Mouse (Mus musculus) left cerebral cortex, adult 2 months (tissue): ENCODE data around the gene Agap3. TPM values are rescaled to one million over a fixed set of nuclear protein-coding genes. Genes with fewer than 3 reads are reported as not detected.

Experiments
- DNase-seq, 2 experiments: peaks; one replicate each; pipeline ENCODE4 v3.0.0; 2021 to 2022; ENCODE audit warnings: low spot score in 2 of 2, mixed read lengths in 1 of 2; ENCODE audit errors: extremely low spot score in 1 of 2
- H3K27ac ChIP-seq: fragments of 200-600 bp; 2 replicates; pipeline ENCODE4 v1.8.1; 2022
- H3K4me3 ChIP-seq: fragments of 200-600 bp; 2 replicates; pipeline ENCODE4 v1.8.1; 2022
- CTCF ChIP-seq: fragments of 200-600 bp; IDR thresholded peaks from 2 replicates; pipeline ENCODE4 v1.8.1; 2022; ENCODE audit warnings: antibody characterized with exemption, mild to moderate bottlenecking, moderate library complexity
- intact Hi-C: fragments of 180-260 bp; cut with DNase I; formaldehyde crosslinking; loops from one replicate; pipeline ENCODE4 v1.15.1; 2025
- total RNA-seq, 2 experiments: library from RNA; stranded (reverse); gene quantifications; 2 replicates each; pipeline ENCODE4 v1.2.3; 2021

Agap3 gene
- total RNA-seq, 2 experiments from 2014 or later = 527 to 560 TPM

GRCm38 (mm10) chr5:24481647-24482046 is 29.7 kb downstream of the Agap3 start:
- TF ChIP-seq CTCF = peak; percentile 65
- intact Hi-C loops = loop anchor here (2.0 to 10.0 kb wide), 4 partner anchors 49 to 217 kb away; partner anchors contain the start of gene Chpf2
- H3K4me3 ChIP-seq = no peak overlapping the region
- peak overlapping the region; percentile 40 for H3K27ac ChIP-seq
- DNase-seq = peak; percentile 55 to 68

GRCm38 (mm10) chr5:24482247-24483079 is 30.5 kb downstream of the Agap3 start:
- no peak for TF ChIP-seq CTCF
- Histone ChIP-seq H3K27ac (no peak overlapping the region; the same call in 1 of the 2 replicates), H3K4me3 (no peak overlapping the region)
- intact Hi-C loops = loop anchor here (2.0 to 10.0 kb wide), 4 partner anchors 48 to 218 kb away; partner anchors contain the start of gene Chpf2
- no peak for DNase-seq

GRCm38 (mm10) chr5:24483326-24483725 is 31.3 kb downstream of the Agap3 start:
- no peak overlapping the region for H3K4me3 ChIP-seq
- peak; percentile 67 to 73 for DNase-seq
- intact Hi-C loops = loop anchor here (2.0 to 10.0 kb wide), 4 partner anchors 47 to 219 kb away; partner anchors contain the start of gene Chpf2

GRCm38 (mm10) chr5:24484963-24485362 is 33.0 kb downstream of the Agap3 start:
- DNase-seq = no peak
- Histone ChIP-seq H3K4me3 (no peak overlapping the region), H3K27ac (peak overlapping the region; percentile 16)
- intact Hi-C loops = loop anchor here (5.0 to 10.0 kb wide), 3 partner anchors 102 to 220 kb away; partner anchors contain the start of gene Chpf2
- TF ChIP-seq CTCF = no peak

More at GRCm38 (mm10) chr5:24483326-24483725, 31.3 kb downstream of the Agap3 start:
- peak; percentile 73 for TF ChIP-seq CTCF
- H3K27ac ChIP-seq = no peak overlapping the region

GRCm38 (mm10) chr5:24486097-24486496 is 34.1 kb downstream of the Agap3 start:
- H3K27ac ChIP-seq = peak overlapping the region; percentile 2; the same call in 1 of the 2 replicates
- H3K4me3 ChIP-seq = no peak overlapping the region
- peak; percentile 88 to 93 for DNase-seq
- intact Hi-C loops = loop anchor here (10.0 kb wide), 2 partner anchors 169 to 221 kb away; no protein-coding TSS in a partner anchor
- peak; percentile 92 for TF ChIP-seq CTCF

GRCm38 (mm10) chr5:24486738-24487137 is 34.8 kb downstream of the Agap3 start:
- no peak overlapping the region for H3K4me3 ChIP-seq
- intact Hi-C loops = loop anchor here (10.0 kb wide), 2 partner anchors 168 to 222 kb away; no protein-coding TSS in a partner anchor
- DNase-seq = no peak
- H3K27ac ChIP-seq = no peak overlapping the region
- no peak for TF ChIP-seq CTCF

GRCm38 (mm10) chr5:24490413-24490920 is 38.5 kb downstream of the Agap3 start:
- no peak for TF ChIP-seq CTCF
- intact Hi-C loops = no loop called here
- Histone ChIP-seq H3K27ac (no peak overlapping the region), H3K4me3 (no peak overlapping the region)
- DNase-seq = no peak

GRCm38 (mm10) chr5:24492546-24493285 is 40.7 kb downstream of the Agap3 start:
- no peak overlapping the region for H3K4me3 ChIP-seq
- no peak for DNase-seq
- intact Hi-C loops = no loop called here
- no peak overlapping the region for H3K27ac ChIP-seq
- no peak for TF ChIP-seq CTCF

- H3K27ac ChIP-seq = no peak overlapping the region
- no peak overlapping the region for H3K4me3 ChIP-seq
- intact Hi-C loops = no loop called here
- no peak for DNase-seq
- TF ChIP-seq CTCF = no peak
These were observed 43.0 kb downstream of the Agap3 start for GRCm38 (mm10) chr5:24495019-24495418.

GRCm38 (mm10) chr5:24496756-24497155 is 44.8 kb downstream of the Agap3 start:
- DNase-seq = no peak
- intact Hi-C loops = no loop called here
- no peak overlapping the region for H3K27ac ChIP-seq
- no peak for TF ChIP-seq CTCF
- H3K4me3 ChIP-seq = no peak overlapping the region

GRCm38 (mm10) chr5:24497526-24497925 is 45.5 kb downstream of the Agap3 start:
- no peak for TF ChIP-seq CTCF
- DNase-seq = no peak
- Histone ChIP-seq H3K27ac (no peak overlapping the region), H3K4me3 (no peak overlapping the region)
- intact Hi-C loops = no loop called here
